Mouse (Mus musculus) megakaryocyte, embryonic 14.5 days (primary cell): ENCODE results near the gene Ntrk3.

ENCODE experiments used
- FLI1 ChIP-seq: IDR thresholded peaks from 2 replicates; pipeline ENCODE4 v1.6.1; 2012; ENCODE audit warnings: low read length, inconsistent platforms, mixed read lengths
- GATA1 ChIP-seq: IDR thresholded peaks from 3 replicates; pipeline ENCODE4 v1.6.1; 2012; ENCODE audit warnings: mixed read lengths, low read length, inconsistent platforms, borderline replicate concordance

DNA sequence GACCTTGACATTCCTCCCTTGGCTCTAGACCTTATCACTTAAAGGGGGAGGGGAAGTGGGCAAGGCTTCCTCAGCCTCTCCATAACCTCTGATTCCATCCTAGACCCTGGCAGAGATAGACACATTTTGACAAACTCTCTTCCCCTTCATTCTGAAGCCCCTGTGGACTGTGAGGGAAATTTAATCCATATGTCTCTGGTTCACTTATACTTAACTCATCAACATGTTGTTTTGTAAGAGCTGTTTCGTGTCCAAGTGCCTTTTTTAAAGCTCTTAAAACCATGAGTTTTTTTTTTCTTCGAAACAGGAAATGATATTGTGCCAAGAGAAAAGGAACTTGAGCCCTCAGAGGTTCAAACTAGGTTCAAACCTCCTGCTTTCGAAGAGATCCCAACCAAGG, 335.3 kb downstream of the Ntrk3 start:
- TF ChIP-seq FLI1 (no peak), GATA1 (no peak)
